Mouse (Mus musculus): Measurements from ENCODE around the gene Flot1.

GRCm38 (mm10) chr17:35787493-35787892 is 35.5 kb upstream of the Flot1 start:
- TF ChIP-seq CTCF (IDR thresholded peaks at IDR 0.05; ENCODE audit: control insufficient read depth, insufficient read depth, insufficient replicate concordance, low read depth, low read length): no peak
- TF ChIP-seq POLR2A (IDR thresholded peaks at IDR 0.05; ENCODE audit: control insufficient read depth, low read depth, low read length): no peak

Data from testis, adult 2 months (tissue).